Mouse (Mus musculus): ENCODE data around the gene Pdxdc1.

DNA sequence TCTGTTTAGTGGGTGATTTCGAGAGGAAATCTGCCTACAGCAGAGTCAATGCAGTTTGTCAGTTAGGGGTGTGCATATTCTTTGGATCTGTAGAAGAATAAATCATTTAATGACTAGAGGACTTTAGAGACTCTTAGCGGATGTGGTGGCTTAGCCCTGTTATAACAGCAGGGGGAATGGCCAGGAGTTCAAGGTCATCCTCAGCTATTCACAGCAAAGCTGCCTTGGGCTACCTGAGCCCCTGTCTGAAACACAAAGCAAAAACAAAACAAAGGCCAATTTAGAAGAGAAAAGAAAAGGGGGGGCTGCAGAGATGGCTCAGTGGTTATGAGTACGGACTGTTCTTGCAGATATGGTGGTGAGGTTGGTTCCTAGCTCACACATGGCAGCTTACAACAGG lies 48.3 kb upstream of the Pdxdc1 start:
- TF ChIP-seq ZMIZ1 (IDR thresholded peaks at IDR 0.05; ENCODE audit: low read depth, low read length) = no peak
- TF ChIP-seq SIN3A (IDR thresholded peaks at IDR 0.05; ENCODE audit: low read length) = no peak
- TF ChIP-seq TAL1 (IDR thresholded peaks at IDR 0.05; ENCODE audit: low read length) = no peak
- TF ChIP-seq CTCF (IDR thresholded peaks at IDR 0.05 in 2 of 3, conservative IDR thresholded peaks at IDR 0.05 in 1 of 3; ENCODE audit: control insufficient read depth in 1 of 3, insufficient read depth in 1 of 3, low read depth in 2 of 3, low read length in 3 of 3, poor library complexity in 1 of 3, severe bottlenecking in 1 of 3) = no peak
- no peak for TF ChIP-seq CHD1 (IDR thresholded peaks at IDR 0.05; ENCODE audit: low read depth, low read length)
- no peak for TF ChIP-seq POLR2A (IDR thresholded peaks at IDR 0.05; ENCODE audit: control insufficient read depth in 1 of 2, insufficient read depth in 1 of 2, low read depth in 1 of 2, low read length in 2 of 2, poor library complexity in 1 of 2)
- TF ChIP-seq ZNF384 (IDR thresholded peaks at IDR 0.05; ENCODE audit: low read depth, low read length) = no peak
- TF ChIP-seq TCF12 (IDR thresholded peaks at IDR 0.05; ENCODE audit: low read depth, low read length) = no peak
- no peak for TF ChIP-seq GATA1 (IDR thresholded peaks at IDR 0.05; ENCODE audit: low read depth, low read length)
- TF ChIP-seq HCFC1 (IDR thresholded peaks at IDR 0.05; ENCODE audit: low read depth, low read length) = no peak
- no peak for TF ChIP-seq ETS1 (IDR thresholded peaks at IDR 0.05; ENCODE audit: low read depth, low read length)
- TF ChIP-seq ZKSCAN1 (IDR thresholded peaks at IDR 0.05; ENCODE audit: low read depth, low read length) = no peak
- no peak for TF ChIP-seq KAT2A (conservative IDR thresholded peaks at IDR 0.05; ENCODE audit: low read depth, low read length)

Measured in MEL (cell line).